Mouse (Mus musculus) liver, embryonic 14.5 days (tissue): ENCODE data around the gene Dip2a. TPM values are rescaled to one million over a fixed set of nuclear protein-coding genes. Genes with fewer than 3 reads are reported as not detected.

ENCODE experiments used
- ATAC-seq: fragments of 200-750 bp; cut with Nextera tagmentation; 2 replicates; pipeline ENCODE4 v1.8.0; 2017; ENCODE audit warnings: moderate number of reproducible peaks, mild to moderate bottlenecking, moderate library complexity; ENCODE audit not compliant: insufficient read depth
- DNase-seq, 3 experiments: peaks; one replicate each; pipeline ENCODE4 v3.0.0-alpha.2; 2012 to 2013; ENCODE audit warnings: low read depth in 3 of 3, low spot score in 3 of 3
- H3K27ac ChIP-seq: fragments of 300-500 bp; sonication (generic); 2 replicates; pipeline ENCODE4 v1.5.1; 2014; ENCODE audit warnings: moderate library complexity, mild to moderate bottlenecking, control low read depth, inconsistent platforms
- H3K27me3 ChIP-seq: fragments of 300-500 bp; sonication (generic); 2 replicates; pipeline ENCODE4 v1.6.1; 2014; ENCODE audit warnings: mild to moderate bottlenecking, low read length, moderate library complexity; ENCODE audit not compliant: control insufficient read depth, insufficient read depth
- H3K36me3 ChIP-seq: fragments of 300-500 bp; sonication (generic); replicated peaks from 2 replicates; pipeline ENCODE4 v1.6.1; 2014; ENCODE audit warnings: low read depth; ENCODE audit not compliant: control insufficient read depth, insufficient read depth
- H3K4me1 ChIP-seq, 2 experiments: fragments of 200-500 bp in 1 of 2; fragments of 300-500 bp in 1 of 2; sonication (generic) in 1 of 2; replicated peaks; 2 replicates each; pipeline ENCODE4 v1.6.1; 2012 to 2014; ENCODE audit warnings: antibody characterized with exemption in 1 of 2, inconsistent platforms in 1 of 2, low read length in 1 of 2; ENCODE audit not compliant: control insufficient read depth in 2 of 2, insufficient read depth in 2 of 2
- H3K4me2 ChIP-seq: fragments of 300-500 bp; sonication (generic); 2 replicates; pipeline ENCODE4 v1.6.1; 2014; ENCODE audit warnings: low read depth, mild to moderate bottlenecking, control low read depth, moderate library complexity
- H3K4me3 ChIP-seq, 2 experiments: fragments of 200-500 bp in 1 of 2; fragments of 300-500 bp in 1 of 2; sonication (generic) in 1 of 2; 2 replicates each; pipeline ENCODE4 v1.5.1; 2012 to 2014; ENCODE audit warnings: low read depth in 2 of 2, low read length in 2 of 2, mild to moderate bottlenecking in 2 of 2, control low read depth in 1 of 2, inconsistent platforms in 1 of 2, moderate library complexity in 1 of 2; ENCODE audit not compliant: insufficient read depth in 1 of 2
- H3K9ac ChIP-seq: fragments of 300-500 bp; sonication (generic); replicated peaks from 2 replicates; pipeline ENCODE4 v1.6.1; 2014; ENCODE audit warnings: mild to moderate bottlenecking, control low read depth, moderate library complexity
- H3K9me3 ChIP-seq: fragments of 300-500 bp; sonication (generic); 2 replicates; pipeline ENCODE4 v1.6.1; 2016; ENCODE audit warnings: low read length, mixed read lengths; ENCODE audit not compliant: control insufficient read depth
- CTCF ChIP-seq: IDR thresholded peaks from 2 replicates; pipeline ENCODE4 v1.5.1; 2016; ENCODE audit warnings: antibody characterized with exemption, low read depth, control low read depth
- EP300 ChIP-seq: IDR thresholded peaks from 2 replicates; pipeline ENCODE4 v1.6.1; 2016; ENCODE audit warnings: antibody characterized with exemption, low read depth
- WGBS: fragments of 180-500 bp; shearing (Covaris S2); extraction: QIAGEN DNeasy Blood & Tissue Kit; methylation state at CpG from one replicate; pipeline ENCODE4 v1.1.7; 2014; ENCODE audit not compliant: insufficient replicate concordance; 5-methylcytosine and 5-hydroxymethylcytosine counted together
- polyA plus RNA-seq, 2 experiments: library from polyadenylated mRNA; depleted of rRNA in 1 of 2; stranded (reverse) in 1 of 2; unstranded in 1 of 2; fragments of >200 nt; fragmentation: Nextera tagmentation in 1 of 2; extraction: Ambion mirVana in 1 of 2; gene quantifications; 2 replicates each; pipeline versions ENCODE4 v1.2.1 to v1.2.3; 2012 to 2014

Gene Dip2a
- polyA plus RNA-seq, 2 experiments, result 0.62 to 1.8 TPM

GRCm38 (mm10) chr10:76293222-76293621 lies 51.9 kb downstream of the Dip2a start:
- H3K27ac ChIP-seq, result no peak overlapping the region
- no peaks in the 10 kb centered on the region for H3K27me3 ChIP-seq
- no peak overlapping the region for H3K9ac ChIP-seq
- ATAC-seq (no peak), DNase-seq (no peak)
- WGBS, result 75% methylated on average over 4 of the region's 4 CpGs
- TF ChIP-seq EP300 (no peak), CTCF (no peak)
- H3K4me1 ChIP-seq, result no peaks in the 10 kb centered on the region
- H3K4me3 ChIP-seq, result no peak overlapping the region
- H3K9me3 ChIP-seq, result no peaks in the 10 kb centered on the region
- H3K36me3 ChIP-seq, result no peaks in the 10 kb centered on the region
- H3K4me2 ChIP-seq, result no peak overlapping the region

GRCm38 (mm10) chr10:76289936-76290671 lies 55.0 kb downstream of the Dip2a start:
- H3K27me3 ChIP-seq, result no peaks in the 10 kb centered on the region
- no peak overlapping the region for H3K9ac ChIP-seq
- no peak for ATAC-seq
- 61% methylated on average over 3 of the region's 3 CpGs for WGBS
- H3K27ac ChIP-seq, result no peak overlapping the region
- H3K4me1 ChIP-seq, result no peaks in the 10 kb centered on the region
- no peak overlapping the region for H3K4me2 ChIP-seq
- H3K9me3 ChIP-seq, result no peaks in the 10 kb centered on the region
- DNase-seq, result no peak
- H3K36me3 ChIP-seq, result no peaks in the 10 kb centered on the region
- TF ChIP-seq CTCF (no peak), EP300 (no peak)
- no peak overlapping the region for H3K4me3 ChIP-seq

- Histone ChIP-seq H3K9ac (no peak overlapping the region), H3K27ac (no peak overlapping the region), H3K4me3 (no peak overlapping the region), H3K27me3 (no peaks in the 10 kb centered on the region), H3K4me2 (no peak overlapping the region), H3K9me3 (no peaks in the 10 kb centered on the region), H3K36me3 (no peaks in the 10 kb centered on the region), H3K4me1 (no peaks in the 10 kb centered on the region)
- TF ChIP-seq EP300 (no peak), CTCF (no peak)
- no peak for DNase-seq
- WGBS, result 59% methylated on average over 5 of the region's 5 CpGs
- ATAC-seq, result no peak
Measured at GRCm38 (mm10) chr10:76289052-76289451, 56.0 kb downstream of the Dip2a start.

- Histone ChIP-seq H3K4me2 (no peak overlapping the region), H3K36me3 (no peaks in the 10 kb centered on the region), H3K9me3 (no peaks in the 10 kb centered on the region), H3K9ac (no peak overlapping the region), H3K27ac (no peak overlapping the region), H3K27me3 (no peaks in the 10 kb centered on the region), H3K4me3 (no peak overlapping the region), H3K4me1 (no peaks in the 10 kb centered on the region)
- WGBS, result 73% methylated on average over 11 of the region's 11 CpGs
- TF ChIP-seq EP300 (no peak), CTCF (no peak)
- ATAC-seq, result no peak
- DNase-seq, result no peak
Measured at GRCm38 (mm10) chr10:76288268-76288993, 56.7 kb downstream of the Dip2a start.

- no peaks in the 10 kb centered on the region for H3K36me3 ChIP-seq
- H3K27me3 ChIP-seq, result no peaks in the 10 kb centered on the region
- no peaks in the 10 kb centered on the region for H3K4me1 ChIP-seq
- no peak overlapping the region for H3K9ac ChIP-seq
- WGBS, result 53% methylated on average over 5 of the region's 5 CpGs
- H3K4me3 ChIP-seq, result no peak overlapping the region
- TF ChIP-seq CTCF, result no peak
- H3K4me2 ChIP-seq, result no peak overlapping the region
- H3K27ac ChIP-seq, result no peak overlapping the region
- no peaks in the 10 kb centered on the region for H3K9me3 ChIP-seq
- no peak for ATAC-seq
- DNase-seq, result no peak
Measured at GRCm38 (mm10) chr10:76278541-76279097, 66.5 kb downstream of the Dip2a start.
